In genomic region chr14:22256274-22256673, GRCm38 (mm10) we compare ENCODE assay signal across 18 mouse cellular contexts.
DNase-seq lines count a peak whose midpoint lies in the region; ATAC-seq lines count a peak whose summit lies in the region.
"Had no signal": no experiment of that assay in that cellular context is flagged by ENCODE, and none has a peak within 500 bp of the region (broad histone marks: within the 10 kb centered on the region; RNA-seq: fewer than 3 reads in every experiment).

No protein-coding gene starts in this region.

- H3K27ac ChIP-seq in limb, embryonic 10.5 days, result no peak overlapping the region
- H3K27ac ChIP-seq: forebrain, embryonic 12.5 days; hindbrain, postnatal 0 days; limb, embryonic 15.5 days; stomach, postnatal 0 days had no signal

- H3K4me3 ChIP-seq in limb, embryonic 10.5 days, result no peak overlapping the region
- H3K4me3 ChIP-seq: forebrain, embryonic 12.5 days; limb, embryonic 15.5 days had no signal

- H3K4me1 ChIP-seq in limb, embryonic 10.5 days, result peaks cover 8% of the 10 kb centered on the region

- no peaks in the 10 kb centered on the region for H3K36me3 ChIP-seq in limb, embryonic 10.5 days
- H3K36me3 ChIP-seq: forebrain, embryonic 12.5 days; limb, embryonic 15.5 days had no signal

- intact Hi-C loops in left cerebral cortex, postnatal 14 days (cut with DNase I), result no loop called here

- H3K9me3 ChIP-seq in limb, embryonic 10.5 days (replicated peaks), result no peaks in the 10 kb centered on the region
- H3K9me3 ChIP-seq: forebrain, embryonic 12.5 days; limb, embryonic 15.5 days had no signal

- peaks cover 54% of the 10 kb centered on the region for H3K27me3 ChIP-seq in limb, embryonic 10.5 days (ENCODE audit: low read depth, poor library complexity, severe bottlenecking)
- H3K27me3 ChIP-seq: limb, embryonic 15.5 days had no signal

- 93% methylated on average over 12 of the region's 12 CpGs for WGBS in limb, embryonic 10.5 days

- DNase-seq in left cerebral cortex, postnatal 14 days (ENCODE audit: low spot score in 2 of 2), result peak; percentile 5
- no peak for DNase-seq in left cerebral cortex, adult 8-10 months (ENCODE audit: low spot score in 2 of 2)
- DNase-seq in CD4-positive, CD25-positive, alpha-beta regulatory T cell, adult 2 months (ENCODE audit: low read depth, low spot score), result peak; percentile 43
- peak; percentile 70 for DNase-seq in thymus, postnatal 0 days (ENCODE audit: low spot score)
- no peak for DNase-seq in limb, embryonic 10.5 days (ENCODE audit: low spot score)
- DNase-seq in cerebellum, adult 9-10 months, result no peak
- no peak for DNase-seq in ovary, adult 18-20 months (ENCODE audit: low spot score)
- DNase-seq: adrenal gland, postnatal 36 days; cerebellum, adult 8-10 months; gastrocnemius, postnatal 10 days; kidney, adult 2 months; right cerebral cortex, adult 18-20 months had no signal

- 0 out of 2 replicates have a peak, but pooled peaks have one; percentile 25 for ATAC-seq in granulocyte monocyte progenitor cell, adult 5-6 weeks (replicated peaks; ENCODE audit: poor library complexity, severe bottlenecking)
- ATAC-seq: hindbrain, postnatal 0 days; midbrain, embryonic 16.5 days had no signal

Comparison
In these comparisons a context has a peak if more than half of its experiments do, and no peak if none do; other contexts are left out.
1. DNase-seq: peak in left cerebral cortex, postnatal 14 days (2 of 2), CD4-positive, CD25-positive, alpha-beta regulatory T cell, adult 2 months (single experiment) and thymus, postnatal 0 days (single experiment); none in left cerebral cortex, adult 8-10 months (0 of 2), limb, embryonic 10.5 days (single experiment), cerebellum, adult 9-10 months (single experiment) and ovary, adult 18-20 months (single experiment).